Mouse (Mus musculus) CD4-positive, CD25-positive, alpha-beta regulatory T cell, adult 9 weeks (primary cell): ENCODE results near the gene Lamtor3. TPM values are rescaled to one million over a fixed set of nuclear protein-coding genes. Genes with fewer than 3 reads are reported as not detected.

Experiments
- polyA plus RNA-seq: library from polyadenylated mRNA; unstranded; fragments of 100-300 nt; shearing (Covaris generic); gene quantifications from one replicate; pipeline ENCODE4 v1.2.1, GENCODE M21; 2017

Gene Lamtor3
- polyA plus RNA-seq: 92.2 TPM

GRCm38 (mm10) chr3:137918172-137918931 is at the start of gene Lamtor3:
Lamtor3 (plus strand) TSS chr3:137918506.

Other genes with a start within 250 kb of the Lamtor3 start
- gene Gm21962, start 247.0 kb upstream of the Lamtor3 start, polyA plus RNA-seq: not detected
- gene H2afz, start 54.0 kb upstream of the Lamtor3 start, polyA plus RNA-seq: 1,140 TPM
- gene Dnajb14, start 50.8 kb upstream of the Lamtor3 start, polyA plus RNA-seq: 4.6 TPM
- gene Dapp1, start 63.0 kb downstream of the Lamtor3 start, polyA plus RNA-seq: 119 TPM
- not detected for gene 1110002E22Rik, start 146.5 kb downstream of the Lamtor3 start, polyA plus RNA-seq
- not detected for gene Gm5105, start 148.9 kb downstream of the Lamtor3 start, polyA plus RNA-seq
- gene Trmt10a, start 224.9 kb downstream of the Lamtor3 start, polyA plus RNA-seq: 13.3 TPM
- 6.7 TPM for gene Mttp, start 226.5 kb downstream of the Lamtor3 start, polyA plus RNA-seq